Mouse (Mus musculus) spleen, adult 2 months (tissue): ENCODE measurements around the gene Dcun1d1. TPM values are rescaled to one million over a fixed set of nuclear protein-coding genes. Genes with fewer than 3 reads are reported as not detected.

Experiments used
- DNase-seq, 2 experiments: peaks; one replicate each; pipeline versions ENCODE4 v3.0.0 to v3.0.0-alpha.2; 2012 to 2021; ENCODE audit warnings: low spot score in 2 of 2, low read depth in 1 of 2
- H3K27ac ChIP-seq: fragments of 200-500 bp; 2 replicates; pipeline ENCODE4 v1.5.1; 2012; ENCODE audit warnings: low read length, inconsistent platforms; ENCODE audit not compliant: insufficient read depth
- H3K27me3 ChIP-seq: fragments of 200-500 bp; 2 replicates; pipeline ENCODE4 v1.6.1; 2012; ENCODE audit warnings: mild to moderate bottlenecking, moderate library complexity, low read length, inconsistent platforms; ENCODE audit not compliant: control insufficient read depth, insufficient read depth
- H3K36me3 ChIP-seq: fragments of 200-500 bp; 2 replicates; pipeline ENCODE4 v1.6.1; 2012; ENCODE audit warnings: mild to moderate bottlenecking, low read length, inconsistent platforms; ENCODE audit not compliant: control insufficient read depth, insufficient read depth
- H3K4me1 ChIP-seq: fragments of 200-500 bp; 2 replicates; pipeline ENCODE4 v1.6.1; 2011; ENCODE audit warnings: inconsistent platforms; ENCODE audit not compliant: control insufficient read depth, insufficient read depth, insufficient read length
- H3K4me3 ChIP-seq: fragments of 200-500 bp; 2 replicates; pipeline ENCODE4 v1.5.1; 2011; ENCODE audit warnings: mild to moderate bottlenecking, inconsistent platforms; ENCODE audit not compliant: insufficient read depth, insufficient read length; ENCODE audit errors: extremely low read depth
- CTCF ChIP-seq: fragments of 200-500 bp; IDR thresholded peaks from 2 replicates; pipeline ENCODE4 v1.5.1; 2011; ENCODE audit warnings: mild to moderate bottlenecking, inconsistent platforms; ENCODE audit not compliant: insufficient read depth, insufficient read length, insufficient replicate concordance; ENCODE audit errors: extremely low read depth
- POLR2A ChIP-seq: fragments of 200-500 bp; IDR thresholded peaks from 2 replicates; pipeline ENCODE4 v1.6.1; 2011; ENCODE audit warnings: low read depth, low read length, inconsistent platforms
- WGBS: fragments of 180-500 bp; shearing (Covaris S2); methylation state at CpG from one replicate; pipeline ENCODE4 v1.1.7; 2018; 5-methylcytosine and 5-hydroxymethylcytosine counted together
- polyA plus RNA-seq: library from polyadenylated mRNA; depleted of rRNA; stranded (reverse); fragments of >200 nt; gene quantifications from 2 replicates; pipeline ENCODE4 v1.2.3, GENCODE M21; 2012

The Dcun1d1 gene
- polyA plus RNA-seq, 1 experiment, result 7.4 TPM

DNA sequence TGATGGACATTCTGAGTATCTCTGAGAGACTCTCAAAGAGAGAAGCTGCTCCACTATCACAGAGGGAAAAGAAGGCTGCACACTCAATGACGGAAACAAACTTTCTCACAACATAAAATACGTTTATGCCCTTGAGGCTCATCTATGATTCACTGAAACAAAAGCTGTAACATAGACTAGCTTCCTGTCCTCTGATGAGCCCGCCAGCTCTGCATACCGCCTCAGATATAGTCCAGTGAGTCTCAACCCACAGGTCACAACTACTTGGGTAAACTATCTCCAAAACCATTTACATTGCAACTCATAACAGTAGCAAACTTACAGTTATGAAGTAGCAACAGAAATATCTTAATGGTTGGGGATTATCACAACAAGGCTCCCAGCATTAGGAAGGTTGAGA, 14.7 kb downstream of the Dcun1d1 start:
- 22% methylated on average over 4 of the region's 4 CpGs for WGBS
- peaks cover 9% of the 10 kb centered on the region for H3K36me3 ChIP-seq
- no peaks in the 10 kb centered on the region for H3K27me3 ChIP-seq
- no peak for TF ChIP-seq CTCF
- TF ChIP-seq POLR2A, result no peak
- no peak for DNase-seq
- no peak overlapping the region for H3K27ac ChIP-seq
- no peak overlapping the region for H3K4me3 ChIP-seq
- H3K4me1 ChIP-seq, result peaks cover 8% of the 10 kb centered on the region; the same call in 1 of the 2 replicates

DNA sequence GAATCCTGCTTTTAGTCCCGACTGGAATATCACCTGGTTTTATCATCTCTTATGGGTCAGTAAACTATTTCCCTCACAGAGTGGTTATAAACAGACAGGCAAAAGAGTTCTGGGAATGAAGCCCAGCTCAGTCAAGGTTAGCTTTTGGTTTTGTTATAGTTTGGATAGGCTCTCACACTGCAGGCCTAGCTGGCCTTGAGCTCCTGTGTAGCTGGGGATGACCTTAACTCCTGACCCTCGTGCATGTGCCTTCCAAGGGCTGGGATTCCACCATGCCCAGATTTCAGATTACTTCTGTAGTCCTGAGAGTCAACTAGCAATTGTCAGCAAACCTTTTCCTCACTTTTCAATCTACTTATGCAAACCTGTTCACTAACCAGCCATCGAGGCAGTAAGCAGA, 19.0 kb downstream of the Dcun1d1 start:
- Histone ChIP-seq H3K27ac (no peak overlapping the region), H3K27me3 (no peaks in the 10 kb centered on the region), H3K36me3 (peaks cover 12% of the 10 kb centered on the region), H3K4me1 (peaks cover 5% of the 10 kb centered on the region; the same call in 1 of the 2 replicates), H3K4me3 (no peak overlapping the region)
- WGBS, result 93% methylated on average over 3 of the region's 3 CpGs
- TF ChIP-seq POLR2A, result no peak
- DNase-seq, result no peak

DNA sequence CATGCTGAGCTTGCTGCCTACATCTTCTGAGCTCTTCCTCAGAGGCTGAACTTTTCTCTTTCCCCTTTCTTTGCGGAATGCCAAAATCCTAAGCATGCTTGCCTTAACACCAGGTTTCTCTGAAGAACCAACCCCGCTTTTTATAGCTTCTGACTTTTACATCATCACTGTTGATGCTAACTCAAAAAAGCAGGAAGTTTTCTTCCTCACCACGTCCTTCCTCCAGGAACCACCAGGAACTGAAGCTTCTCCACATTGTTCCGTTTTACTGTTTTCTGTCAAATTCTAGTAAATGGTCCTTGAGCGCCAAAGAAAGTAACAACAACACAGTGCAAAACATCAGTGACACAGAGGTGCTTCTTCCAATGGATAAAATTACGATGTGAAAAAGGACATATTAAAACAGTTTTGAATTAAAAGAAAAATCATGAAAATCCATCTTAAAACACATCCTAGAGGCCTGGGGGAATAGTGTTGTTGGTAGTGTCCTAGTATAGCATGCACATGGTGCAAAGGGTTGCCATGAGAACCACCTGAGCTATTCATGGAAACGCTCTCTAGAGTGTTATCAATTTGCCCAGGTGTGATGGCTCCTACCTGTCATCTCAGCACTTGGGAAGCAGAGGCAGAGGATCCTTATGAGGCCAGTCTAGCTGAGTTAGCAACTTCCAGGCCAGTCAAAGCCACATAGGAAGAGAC, 28.1 kb downstream of the Dcun1d1 start:
- DNase-seq, result no peak
- peaks cover 2% of the 10 kb centered on the region; the same call in 1 of the 2 replicates for H3K36me3 ChIP-seq
- no peaks in the 10 kb centered on the region for H3K27me3 ChIP-seq
- TF ChIP-seq POLR2A (no peak), CTCF (no peak)
- 41% methylated on average over 7 of the region's 7 CpGs for WGBS
- H3K4me1 ChIP-seq, result no peaks in the 10 kb centered on the region
- H3K27ac ChIP-seq, result no peak overlapping the region
- H3K4me3 ChIP-seq, result no peak overlapping the region

DNA sequence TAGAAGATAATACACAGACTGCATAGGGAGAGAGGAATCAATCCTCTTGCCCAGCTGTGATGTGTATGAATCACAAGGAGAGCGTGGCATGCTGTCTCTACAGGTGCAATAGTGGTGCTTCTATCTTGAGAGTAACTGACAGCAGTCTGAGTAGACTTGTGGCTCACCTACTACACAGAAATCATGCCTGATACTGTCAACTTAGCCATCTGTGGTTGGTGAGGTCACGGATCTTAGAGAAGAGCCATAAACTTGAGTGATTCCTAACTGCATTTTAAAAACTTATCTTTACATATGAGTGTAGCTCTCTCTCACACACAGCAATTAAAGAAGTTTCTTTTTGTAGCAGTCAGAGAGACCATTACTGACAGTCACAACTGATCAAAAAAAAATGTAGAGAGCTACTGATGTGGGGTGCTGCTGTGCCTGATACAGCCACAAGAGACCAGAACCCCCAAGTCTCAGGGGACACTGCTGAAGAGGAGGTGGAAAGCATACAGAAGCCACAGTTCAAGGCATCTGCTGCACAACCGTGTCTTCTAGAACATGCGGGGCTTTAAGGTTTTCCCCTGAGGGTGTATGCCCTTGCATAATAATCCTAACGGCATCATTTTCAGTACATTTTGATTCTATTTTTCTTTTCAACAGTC, 36.6 kb downstream of the Dcun1d1 start:
- 45% methylated on average over 5 of the region's 5 CpGs for WGBS
- TF ChIP-seq CTCF (no peak), POLR2A (no peak)

DNA sequence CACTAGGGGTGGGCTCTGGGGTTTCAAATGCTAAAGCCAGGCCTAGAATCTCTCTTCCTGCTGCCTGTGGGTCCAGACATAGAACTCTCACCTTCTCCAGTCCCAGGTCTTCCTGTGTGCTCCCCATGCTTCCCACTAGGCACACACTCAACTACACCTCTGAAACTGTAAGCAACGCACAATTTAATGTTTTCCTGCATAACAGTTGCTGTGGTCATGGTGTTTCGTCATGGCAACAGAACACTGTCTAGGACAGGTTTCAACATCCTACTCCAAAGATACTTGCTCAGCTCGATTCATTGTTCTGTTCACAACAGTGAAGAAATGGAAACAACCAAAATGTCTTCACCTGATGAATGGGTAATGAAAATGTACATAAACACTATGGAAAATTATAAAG, 38.1 kb downstream of the Dcun1d1 start:
- no peak for DNase-seq
- H3K27me3 ChIP-seq, result no peaks in the 10 kb centered on the region
- no peak overlapping the region for H3K27ac ChIP-seq
- H3K4me3 ChIP-seq, result no peak overlapping the region
- 95% methylated on average over 3 of the region's 3 CpGs for WGBS
- H3K36me3 ChIP-seq, result peaks cover 13% of the 10 kb centered on the region
- TF ChIP-seq CTCF, result no peak
- TF ChIP-seq POLR2A, result no peak
- peaks cover 7% of the 10 kb centered on the region for H3K4me1 ChIP-seq

More for the DNA sequence above, 36.6 kb downstream of the Dcun1d1 start:
- Histone ChIP-seq H3K4me1 (peaks cover 7% of the 10 kb centered on the region), H3K27ac (0 out of 2 replicates have a peak overlapping the region, but pooled peaks have one; percentile 2), H3K36me3 (peaks cover 13% of the 10 kb centered on the region), H3K4me3 (no peak overlapping the region), H3K27me3 (no peaks in the 10 kb centered on the region)
- DNase-seq, result peak; percentile 40 to 50

DNA sequence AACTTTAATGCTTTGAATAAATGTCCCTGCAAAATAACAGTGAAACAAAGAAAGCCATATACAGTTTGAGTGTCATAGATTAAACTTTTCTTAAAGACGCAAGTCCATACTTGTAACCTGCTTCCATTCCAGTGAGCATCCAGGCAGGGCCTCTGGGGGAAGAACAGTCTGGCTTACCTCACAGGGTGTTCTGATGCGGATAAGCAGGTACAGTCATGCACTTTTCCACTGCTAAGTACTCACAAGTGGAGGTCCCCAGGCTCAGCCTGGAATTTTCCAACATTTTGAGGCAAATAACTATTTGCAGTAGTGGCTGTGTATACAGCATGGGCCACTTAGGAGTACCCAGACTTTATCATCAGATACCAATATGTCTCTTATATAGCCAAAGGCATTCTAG, 39.3 kb downstream of the Dcun1d1 start:
- DNase-seq, result no peak
- Histone ChIP-seq H3K27ac (no peak overlapping the region), H3K4me1 (peaks cover 5% of the 10 kb centered on the region; the same call in 1 of the 2 replicates), H3K36me3 (peaks cover 13% of the 10 kb centered on the region), H3K4me3 (no peak overlapping the region), H3K27me3 (no peaks in the 10 kb centered on the region)
- 96% methylated on average over 2 of the region's 2 CpGs for WGBS
- TF ChIP-seq CTCF (no peak), POLR2A (no peak)

DNA sequence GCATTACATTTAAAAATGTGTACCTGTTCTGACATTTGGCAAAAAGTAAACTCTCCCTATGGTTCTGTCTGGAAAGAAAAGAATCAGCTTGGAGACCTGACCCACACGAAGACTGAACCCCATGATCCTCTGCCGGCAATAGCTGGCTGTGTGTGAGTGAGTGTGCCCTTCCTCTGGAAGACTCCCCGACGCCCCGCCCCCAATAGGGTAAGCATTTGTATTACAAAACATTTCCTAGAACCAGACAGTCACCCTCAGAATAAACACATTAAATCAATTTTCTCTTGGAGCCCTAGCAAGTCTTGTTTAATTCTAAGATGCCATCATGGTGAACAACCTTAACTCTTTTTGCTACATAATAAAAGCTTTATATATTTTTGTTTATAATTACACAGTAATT, 44.1 kb downstream of the Dcun1d1 start:
- H3K27ac ChIP-seq, result no peak overlapping the region
- H3K27me3 ChIP-seq, result no peaks in the 10 kb centered on the region
- H3K36me3 ChIP-seq, result peaks cover 12% of the 10 kb centered on the region
- 95% methylated on average over 5 of the region's 5 CpGs for WGBS
- no peak for TF ChIP-seq POLR2A
- no peak for TF ChIP-seq CTCF
- no peak overlapping the region for H3K4me3 ChIP-seq
- DNase-seq, result no peak
- no peaks in the 10 kb centered on the region for H3K4me1 ChIP-seq
